Mouse (Mus musculus) urinary bladder, adult 2 months (tissue): ENCODE measurements around the gene Shroom3. TPM values are rescaled to one million over a fixed set of nuclear protein-coding genes. Genes with fewer than 3 reads are reported as not detected.

Source experiments
- DNase-seq: peaks from one replicate; pipeline ENCODE4 v3.0.0; 2022; ENCODE audit warnings: low spot score
- polyA plus RNA-seq: library from polyadenylated mRNA; depleted of rRNA; stranded (reverse); fragments of >200 nt; gene quantifications from 2 replicates; pipeline ENCODE4 v1.2.3, GENCODE M21; 2012

Shroom3 gene
- polyA plus RNA-seq, 1 experiment: 26.5 TPM

- no peak for DNase-seq
Observed at GRCm38 (mm10) chr5:92931298-92931697, 248.1 kb downstream of the Shroom3 start.

GRCm38 (mm10) chr5:92933010-92933409 is 249.8 kb downstream of the Shroom3 start:
- DNase-seq: no peak

- DNase-seq: no peak
Observed at GRCm38 (mm10) chr5:92933599-92934217, 250.5 kb downstream of the Shroom3 start.

- no peak for DNase-seq
Observed at GRCm38 (mm10) chr5:92934269-92934939, 251.2 kb downstream of the Shroom3 start.

GRCm38 (mm10) chr5:92935883-92936282 is 252.6 kb downstream of the Shroom3 start:
- DNase-seq: no peak

- DNase-seq: no peak
Observed at GRCm38 (mm10) chr5:92937701-92938100, 254.5 kb downstream of the Shroom3 start.

- no peak for DNase-seq
Observed at GRCm38 (mm10) chr5:92939246-92939995, 256.2 kb downstream of the Shroom3 start.

GRCm38 (mm10) chr5:92942166-92942565 is 258.9 kb downstream of the Shroom3 start:
- no peak for DNase-seq

- DNase-seq: no peak
Observed at GRCm38 (mm10) chr5:92942577-92942976, 259.3 kb downstream of the Shroom3 start.

- DNase-seq: no peak
Observed at GRCm38 (mm10) chr5:92944867-92945266, 261.6 kb downstream of the Shroom3 start.

- no peak for DNase-seq
Observed at GRCm38 (mm10) chr5:92948972-92949745, 265.9 kb downstream of the Shroom3 start.

- no peak for DNase-seq
Observed at GRCm38 (mm10) chr5:92950583-92950982, 267.3 kb downstream of the Shroom3 start.

GRCm38 (mm10) chr5:92951079-92951478 is 267.8 kb downstream of the Shroom3 start:
- DNase-seq: no peak

GRCm38 (mm10) chr5:92953865-92954264 is 270.6 kb downstream of the Shroom3 start:
- no peak for DNase-seq

- DNase-seq: no peak
Observed at GRCm38 (mm10) chr5:92954323-92954722, 271.1 kb downstream of the Shroom3 start.

- no peak for DNase-seq
Observed at GRCm38 (mm10) chr5:92954827-92955475, 271.7 kb downstream of the Shroom3 start.

GRCm38 (mm10) chr5:92959287-92959686 is 276.1 kb downstream of the Shroom3 start:
- no peak for DNase-seq

GRCm38 (mm10) chr5:92959708-92960107 is 276.5 kb downstream of the Shroom3 start:
- no peak for DNase-seq

GRCm38 (mm10) chr5:92961353-92961752 is 278.1 kb downstream of the Shroom3 start:
- DNase-seq: no peak

GRCm38 (mm10) chr5:92961770-92962231 is 278.6 kb downstream of the Shroom3 start:
- DNase-seq: no peak

- no peak for DNase-seq
Observed at GRCm38 (mm10) chr5:92964691-92965090, 281.5 kb downstream of the Shroom3 start.
